Mouse (Mus musculus) lung, embryonic 15.5 days (tissue): Measurements from ENCODE around the gene Olfr615. TPM values are rescaled to one million over a fixed set of nuclear protein-coding genes. Genes with fewer than 3 reads are reported as not detected.

Source experiments
- microRNA-seq: library from miRNA; unstranded; fragments of <30 nt; microRNA quantifications from one replicate; pipeline ENCODE4, GENCODE M21; 2016
- polyA plus RNA-seq: library from polyadenylated mRNA; unstranded; fragments of >200 nt; fragmentation: Nextera tagmentation; extraction: Ambion mirVana; gene quantifications from 2 replicates; pipeline ENCODE4 v1.2.1, GENCODE M21; 2015

Gene Olfr615
- polyA plus RNA-seq, 1 experiment from 2014 or later, result not detected

Small RNA genes lying within 50 kb of the gene (microRNA-seq; reads per million reads assigned to microRNA genes)
- gene Gm26506, result not detected

Other genes with a start within 250 kb of the Olfr615 start
- gene Olfr597, start 239.8 kb upstream of the Olfr615 start, polyA plus RNA-seq, result not detected in 2 replicates
- not detected in 2 replicates for gene Olfr598, start 232.5 kb upstream of the Olfr615 start, polyA plus RNA-seq
- gene Olfr599, start 220.2 kb upstream of the Olfr615 start, polyA plus RNA-seq, result not detected in 2 replicates
- not detected in 2 replicates for gene Olfr600, start 206.4 kb upstream of the Olfr615 start, polyA plus RNA-seq
- gene Olfr601, start 193.4 kb upstream of the Olfr615 start, polyA plus RNA-seq, result not detected in 2 replicates
- not detected in 2 replicates for gene Olfr603, start 169.9 kb upstream of the Olfr615 start, polyA plus RNA-seq
- gene Usp17lc, start 141.0 kb upstream of the Olfr615 start, polyA plus RNA-seq, result not detected in 2 replicates
- gene Olfr605, start 110.6 kb upstream of the Olfr615 start, polyA plus RNA-seq, result not detected in 2 replicates
- not detected in 2 replicates for gene Olfr606, start 107.0 kb upstream of the Olfr615 start, polyA plus RNA-seq
- gene Olfr607, start 91.9 kb upstream of the Olfr615 start, polyA plus RNA-seq, result not detected in 2 replicates
- not detected in 2 replicates for gene Olfr608, start 86.2 kb upstream of the Olfr615 start, polyA plus RNA-seq
- gene Olfr609, start 58.0 kb upstream of the Olfr615 start, polyA plus RNA-seq, result not detected in 2 replicates
- not detected in 2 replicates for gene Olfr610, start 44.0 kb upstream of the Olfr615 start, polyA plus RNA-seq
- not detected in 2 replicates for gene Olfr611, start 35.2 kb upstream of the Olfr615 start, polyA plus RNA-seq
- not detected in 2 replicates for gene Olfr612, start 13.4 kb upstream of the Olfr615 start, polyA plus RNA-seq
- gene Olfr613, start 8.0 kb upstream of the Olfr615 start, polyA plus RNA-seq, result not detected in 2 replicates
- gene Olfr616, start 13.1 kb downstream of the Olfr615 start, polyA plus RNA-seq, result not detected in 2 replicates
- gene Olfr617, start 17.0 kb downstream of the Olfr615 start, polyA plus RNA-seq, result not detected in 2 replicates
- not detected in 2 replicates for gene Olfr618, start 34.0 kb downstream of the Olfr615 start, polyA plus RNA-seq
- not detected in 2 replicates for gene Olfr619, start 44.5 kb downstream of the Olfr615 start, polyA plus RNA-seq
- gene Olfr620, start 56.5 kb downstream of the Olfr615 start, polyA plus RNA-seq, result not detected in 2 replicates
- not detected in 2 replicates for gene Olfr622, start 86.6 kb downstream of the Olfr615 start, polyA plus RNA-seq
- not detected in 2 replicates for gene Olfr623, start 107.6 kb downstream of the Olfr615 start, polyA plus RNA-seq
- 0.04 TPM in 1 of 2 replicates, not detected in the other for gene Olfr624, start 115.1 kb downstream of the Olfr615 start, polyA plus RNA-seq
- gene Olfr625-ps1, start 126.6 kb downstream of the Olfr615 start, polyA plus RNA-seq, result not detected in 2 replicates
- not detected in 2 replicates for gene Olfr243, start 158.6 kb downstream of the Olfr615 start, polyA plus RNA-seq
- gene Olfr628, start 174.3 kb downstream of the Olfr615 start, polyA plus RNA-seq, result not detected in 2 replicates
- gene Olfr629, start 188.9 kb downstream of the Olfr615 start, polyA plus RNA-seq, result not detected in 2 replicates
- gene Olfr630, start 201.3 kb downstream of the Olfr615 start, polyA plus RNA-seq, result not detected in 2 replicates
- gene Olfr69, start 215.5 kb downstream of the Olfr615 start, polyA plus RNA-seq, result not detected in 2 replicates
- not detected in 2 replicates for gene Olfr68, start 223.6 kb downstream of the Olfr615 start, polyA plus RNA-seq
- gene Olfr67, start 235.7 kb downstream of the Olfr615 start, polyA plus RNA-seq, result not detected in 2 replicates